Mouse (Mus musculus): ENCODE results near the gene Ccz1. TPM values are rescaled to one million over a fixed set of nuclear protein-coding genes. Genes with fewer than 3 reads are reported as not detected.

The Ccz1 gene
- polyA plus RNA-seq, 1 experiment from 2014 or later: 79.4 TPM

- Histone ChIP-seq H3K27ac (ENCODE audit: low read depth) (no peak overlapping the region), H3K4me1 (ENCODE audit: insufficient read depth) (no peaks in the 10 kb centered on the region), H3K4me2 (no peak overlapping the region), H3K4me3 (ENCODE audit: low read depth, low read length) (no peak overlapping the region), H3K9me3 (ENCODE audit: low read depth, low read length) (no peaks in the 10 kb centered on the region), H3K9ac (no peak overlapping the region), H3K27me3 (ENCODE audit: insufficient read depth, low read length) (no peaks in the 10 kb centered on the region), H3K36me3 (ENCODE audit: insufficient read depth) (no peaks in the 10 kb centered on the region)
- no peak for TF ChIP-seq CTCF (IDR thresholded peaks at IDR 0.05; ENCODE audit: low read depth)
- DNase-seq (no peak), ATAC-seq (ENCODE audit: insufficient read depth) (no peak)
- WGBS: 84% methylated on average over 11 of the region's 11 CpGs
Measured at GRCm38 (mm10) chr5:144043166-144043565, 28.5 kb upstream of the Ccz1 start.

- Histone ChIP-seq H3K27ac (ENCODE audit: low read depth) (no peak overlapping the region), H3K4me2 (peak overlapping the region; percentile 26; the same call in 1 of the 2 replicates), H3K9me3 (ENCODE audit: low read depth, low read length) (no peaks in the 10 kb centered on the region), H3K27me3 (ENCODE audit: insufficient read depth, low read length) (no peaks in the 10 kb centered on the region), H3K4me1 (ENCODE audit: insufficient read depth) (no peaks in the 10 kb centered on the region), H3K4me3 (ENCODE audit: low read depth, low read length) (no peak overlapping the region), H3K9ac (no peak overlapping the region), H3K36me3 (ENCODE audit: insufficient read depth) (no peaks in the 10 kb centered on the region)
- DNase-seq: peak; percentile 85
- peak; percentile 95 for TF ChIP-seq CTCF (IDR thresholded peaks at IDR 0.05; ENCODE audit: low read depth)
- ATAC-seq (ENCODE audit: insufficient read depth): peak; percentile 44; the same call in 1 of the 2 replicates
- WGBS: 41% methylated on average over 11 of the region's 11 CpGs
Measured at GRCm38 (mm10) chr5:144040720-144041364, 26.2 kb upstream of the Ccz1 start.

- H3K9ac ChIP-seq: no peak overlapping the region
- no peaks in the 10 kb centered on the region for H3K9me3 ChIP-seq (ENCODE audit: low read depth, low read length)
- H3K36me3 ChIP-seq (ENCODE audit: insufficient read depth): no peaks in the 10 kb centered on the region
- no peaks in the 10 kb centered on the region for H3K27me3 ChIP-seq (ENCODE audit: insufficient read depth, low read length)
- no peak for DNase-seq
- no peak overlapping the region for H3K27ac ChIP-seq (ENCODE audit: low read depth)
- TF ChIP-seq CTCF (IDR thresholded peaks at IDR 0.05; ENCODE audit: low read depth): no peak
- H3K4me1 ChIP-seq (ENCODE audit: insufficient read depth): no peaks in the 10 kb centered on the region
- 82% methylated on average over 5 of the region's 5 CpGs for WGBS
- H3K4me3 ChIP-seq (ENCODE audit: low read depth, low read length): no peak overlapping the region
- ATAC-seq (ENCODE audit: insufficient read depth): no peak
- H3K4me2 ChIP-seq: no peak overlapping the region
Measured at GRCm38 (mm10) chr5:144039886-144040285, 25.2 kb upstream of the Ccz1 start.

- WGBS: 72% methylated on average over 9 of the region's 9 CpGs
- TF ChIP-seq CTCF (IDR thresholded peaks at IDR 0.05; ENCODE audit: low read depth): no peak
Measured at GRCm38 (mm10) chr5:144039156-144039675, 24.5 kb upstream of the Ccz1 start.

GRCm38 (mm10) chr5:144036952-144037351, 22.3 kb upstream of the Ccz1 start:
- TF ChIP-seq CTCF (IDR thresholded peaks at IDR 0.05; ENCODE audit: low read depth): no peak
- ATAC-seq (ENCODE audit: insufficient read depth): no peak
- Histone ChIP-seq H3K9me3 (ENCODE audit: low read depth, low read length) (no peaks in the 10 kb centered on the region), H3K9ac (no peak overlapping the region), H3K4me1 (ENCODE audit: insufficient read depth) (no peaks in the 10 kb centered on the region), H3K27ac (ENCODE audit: low read depth) (no peak overlapping the region), H3K4me3 (ENCODE audit: low read depth, low read length) (no peak overlapping the region), H3K4me2 (no peak overlapping the region), H3K27me3 (ENCODE audit: insufficient read depth, low read length) (no peaks in the 10 kb centered on the region), H3K36me3 (ENCODE audit: insufficient read depth) (no peaks in the 10 kb centered on the region)
- 58% methylated on average over 17 of the region's 17 CpGs for WGBS
- DNase-seq: no peak

More at GRCm38 (mm10) chr5:144039156-144039675, 24.5 kb upstream of the Ccz1 start:
- no peaks in the 10 kb centered on the region for H3K4me1 ChIP-seq (ENCODE audit: insufficient read depth)
- DNase-seq: no peak
- no peaks in the 10 kb centered on the region for H3K27me3 ChIP-seq (ENCODE audit: insufficient read depth, low read length)
- no peak for ATAC-seq (ENCODE audit: insufficient read depth)
- H3K36me3 ChIP-seq (ENCODE audit: insufficient read depth): no peaks in the 10 kb centered on the region
- no peak overlapping the region for H3K27ac ChIP-seq (ENCODE audit: low read depth)
- H3K9me3 ChIP-seq (ENCODE audit: low read depth, low read length): no peaks in the 10 kb centered on the region
- H3K9ac ChIP-seq: no peak overlapping the region
- H3K4me2 ChIP-seq: no peak overlapping the region
- no peak overlapping the region for H3K4me3 ChIP-seq (ENCODE audit: low read depth, low read length)

GRCm38 (mm10) chr5:144034567-144034966, 19.9 kb upstream of the Ccz1 start:
- H3K9ac ChIP-seq: no peak overlapping the region
- no peak overlapping the region for H3K4me3 ChIP-seq (ENCODE audit: low read depth, low read length)
- no peaks in the 10 kb centered on the region for H3K36me3 ChIP-seq (ENCODE audit: insufficient read depth)
- H3K4me2 ChIP-seq: no peak overlapping the region
- no peak for DNase-seq
- no peak for TF ChIP-seq CTCF (IDR thresholded peaks at IDR 0.05; ENCODE audit: low read depth)
- no peak overlapping the region for H3K27ac ChIP-seq (ENCODE audit: low read depth)
- no peaks in the 10 kb centered on the region for H3K27me3 ChIP-seq (ENCODE audit: insufficient read depth, low read length)
- WGBS: 55% methylated on average over 7 of the region's 7 CpGs
- no peaks in the 10 kb centered on the region for H3K4me1 ChIP-seq (ENCODE audit: insufficient read depth)
- H3K9me3 ChIP-seq (ENCODE audit: low read depth, low read length): no peaks in the 10 kb centered on the region
- no peak for ATAC-seq (ENCODE audit: insufficient read depth)

GRCm38 (mm10) chr5:144032491-144032890, 17.8 kb upstream of the Ccz1 start:
- 63% methylated on average over 7 of the region's 7 CpGs for WGBS
- ATAC-seq (ENCODE audit: insufficient read depth) (no peak), DNase-seq (peak; percentile 8)
- no peaks in the 10 kb centered on the region for H3K36me3 ChIP-seq (ENCODE audit: insufficient read depth)
- H3K4me3 ChIP-seq (ENCODE audit: low read depth, low read length): no peak overlapping the region
- H3K9ac ChIP-seq: no peak overlapping the region
- H3K4me2 ChIP-seq: no peak overlapping the region
- no peak overlapping the region for H3K27ac ChIP-seq (ENCODE audit: low read depth)
- TF ChIP-seq CTCF (IDR thresholded peaks at IDR 0.05; ENCODE audit: low read depth): no peak
- no peaks in the 10 kb centered on the region for H3K9me3 ChIP-seq (ENCODE audit: low read depth, low read length)
- H3K27me3 ChIP-seq (ENCODE audit: insufficient read depth, low read length): no peaks in the 10 kb centered on the region
- no peaks in the 10 kb centered on the region for H3K4me1 ChIP-seq (ENCODE audit: insufficient read depth)
